Mouse (Mus musculus) heart, embryonic 10.5 days (tissue): ENCODE data around the gene Gm20388. TPM values are rescaled to one million over a fixed set of nuclear protein-coding genes. Genes with fewer than 3 reads are reported as not detected.

ENCODE experiments used
- DNase-seq: peaks from one replicate; pipeline ENCODE4 v3.0.0-alpha.2; 2017; ENCODE audit warnings: low spot score
- H3K27ac ChIP-seq: fragments of 300-500 bp; sonication (generic); 2 replicates; pipeline ENCODE4 v1.5.1; 2016; ENCODE audit warnings: mild to moderate bottlenecking
- H3K27me3 ChIP-seq: fragments of 300-500 bp; sonication (generic); 2 replicates; pipeline ENCODE4 v1.6.1; 2016; ENCODE audit warnings: mild to moderate bottlenecking; ENCODE audit not compliant: poor library complexity, insufficient read depth, severe bottlenecking
- H3K36me3 ChIP-seq: fragments of 300-500 bp; sonication (generic); 2 replicates; pipeline ENCODE4 v1.6.1; 2016; ENCODE audit warnings: mild to moderate bottlenecking, moderate library complexity
- H3K4me1 ChIP-seq: fragments of 300-500 bp; sonication (generic); 2 replicates; pipeline ENCODE4 v1.6.1; 2016; ENCODE audit warnings: mild to moderate bottlenecking
- H3K4me3 ChIP-seq: fragments of 300-500 bp; sonication (generic); 2 replicates; pipeline ENCODE4 v1.5.1; 2016; ENCODE audit warnings: mild to moderate bottlenecking, moderate library complexity
- H3K9me3 ChIP-seq: fragments of 300-500 bp; sonication (generic); 2 replicates; pipeline ENCODE4 v1.6.1; 2016; ENCODE audit warnings: mild to moderate bottlenecking, moderate library complexity
- WGBS: fragments of 180-500 bp; shearing (Covaris S2); methylation state at CpG from one replicate; pipeline ENCODE4 v1.1.7; 2016; 5-methylcytosine and 5-hydroxymethylcytosine counted together
- polyA plus RNA-seq: library from polyadenylated mRNA; unstranded; fragments of >200 nt; fragmentation: Nextera tagmentation; extraction: Ambion mirVana; gene quantifications from 2 replicates; pipeline ENCODE4 v1.2.1, GENCODE M21; 2016

Gene Gm20388
- polyA plus RNA-seq, 1 experiment from 2014 or later, result 4.5 TPM

- WGBS, result 47% methylated on average over 8 of the region's 8 CpGs
Measured at GRCm38 (mm10) chr8:121908378-121909147, 1997.9 kb downstream of the Gm20388 start.

GRCm38 (mm10) chr8:121909148-121909541, 1998.5 kb downstream of the Gm20388 start:
- peaks cover 30% of the 10 kb centered on the region for H3K27me3 ChIP-seq
- DNase-seq, result no peak
- WGBS, result 59% methylated on average over 8 of the region's 8 CpGs

More at GRCm38 (mm10) chr8:121908378-121909147, 1997.9 kb downstream of the Gm20388 start:
- H3K27ac ChIP-seq, result no peak overlapping the region
- H3K36me3 ChIP-seq, result no peaks in the 10 kb centered on the region
- peaks cover 25% of the 10 kb centered on the region for H3K27me3 ChIP-seq
- no peaks in the 10 kb centered on the region for H3K9me3 ChIP-seq
- DNase-seq, result no peak
- H3K4me1 ChIP-seq, result peaks cover 49% of the 10 kb centered on the region
- H3K4me3 ChIP-seq, result peak overlapping the region; percentile 83

GRCm38 (mm10) chr8:121909663-121910062, 1999.0 kb downstream of the Gm20388 start:
- 3% methylated on average over 6 of the region's 6 CpGs for WGBS

More at GRCm38 (mm10) chr8:121909148-121909541, 1998.5 kb downstream of the Gm20388 start:
- Histone ChIP-seq H3K27ac (no peak overlapping the region), H3K4me3 (no peak overlapping the region), H3K36me3 (no peaks in the 10 kb centered on the region), H3K9me3 (no peaks in the 10 kb centered on the region), H3K4me1 (peaks cover 43% of the 10 kb centered on the region)

GRCm38 (mm10) chr8:121911400-121911799, 2000.8 kb downstream of the Gm20388 start:
- H3K27me3 ChIP-seq, result peaks cover 34% of the 10 kb centered on the region
- no peaks in the 10 kb centered on the region for H3K9me3 ChIP-seq
- peaks cover 29% of the 10 kb centered on the region for H3K4me1 ChIP-seq
- H3K36me3 ChIP-seq, result no peaks in the 10 kb centered on the region
- H3K4me3 ChIP-seq, result no peak overlapping the region
- H3K27ac ChIP-seq, result no peak overlapping the region
- no peak for DNase-seq
- WGBS, result 86% methylated on average over 6 of the region's 6 CpGs

More at GRCm38 (mm10) chr8:121909663-121910062, 1999.0 kb downstream of the Gm20388 start:
- Histone ChIP-seq H3K27ac (no peak overlapping the region), H3K9me3 (no peaks in the 10 kb centered on the region), H3K4me1 (peaks cover 39% of the 10 kb centered on the region), H3K36me3 (no peaks in the 10 kb centered on the region), H3K27me3 (peaks cover 34% of the 10 kb centered on the region), H3K4me3 (no peak overlapping the region)
- DNase-seq, result peak; percentile 86

GRCm38 (mm10) chr8:121911987-121912386, 2001.3 kb downstream of the Gm20388 start:
- DNase-seq, result no peak
- peaks cover 34% of the 10 kb centered on the region for H3K27me3 ChIP-seq
- H3K27ac ChIP-seq, result no peak overlapping the region
- WGBS, result 69% methylated on average over 7 of the region's 7 CpGs
- peaks cover 24% of the 10 kb centered on the region for H3K4me1 ChIP-seq
- H3K4me3 ChIP-seq, result no peak overlapping the region
- no peaks in the 10 kb centered on the region for H3K9me3 ChIP-seq
- no peaks in the 10 kb centered on the region for H3K36me3 ChIP-seq

- WGBS, result 70% methylated on average over 3 of the region's 3 CpGs
- DNase-seq, result no peak
- Histone ChIP-seq H3K9me3 (no peaks in the 10 kb centered on the region), H3K4me3 (no peak overlapping the region), H3K4me1 (peaks cover 16% of the 10 kb centered on the region), H3K36me3 (no peaks in the 10 kb centered on the region), H3K27ac (no peak overlapping the region), H3K27me3 (peaks cover 34% of the 10 kb centered on the region)
Measured at GRCm38 (mm10) chr8:121912831-121913230, 2002.2 kb downstream of the Gm20388 start.

- Histone ChIP-seq H3K4me1 (0 out of 2 replicates have a peak, but pooled peaks cover 11% of the 10 kb centered on the region), H3K27ac (no peak overlapping the region), H3K4me3 (no peak overlapping the region), H3K27me3 (peaks cover 30% of the 10 kb centered on the region), H3K36me3 (no peaks in the 10 kb centered on the region), H3K9me3 (no peaks in the 10 kb centered on the region)
- WGBS, result 80% methylated on average over 8 of the region's 8 CpGs
- DNase-seq, result no peak
Measured at GRCm38 (mm10) chr8:121913378-121913777, 2002.7 kb downstream of the Gm20388 start.

GRCm38 (mm10) chr8:121919158-121919557, 2008.5 kb downstream of the Gm20388 start:
- Histone ChIP-seq H3K27me3 (peaks cover 4% of the 10 kb centered on the region), H3K36me3 (no peaks in the 10 kb centered on the region), H3K9me3 (no peaks in the 10 kb centered on the region), H3K4me1 (peaks cover 12% of the 10 kb centered on the region), H3K4me3 (no peak overlapping the region), H3K27ac (no peak overlapping the region)
- no peak for DNase-seq
- WGBS, result 64% methylated on average over 4 of the region's 4 CpGs

GRCm38 (mm10) chr8:121919731-121920130, 2009.1 kb downstream of the Gm20388 start:
- H3K9me3 ChIP-seq, result no peaks in the 10 kb centered on the region
- DNase-seq, result no peak
- WGBS, result 49% methylated on average over 3 of the region's 3 CpGs

GRCm38 (mm10) chr8:121921582-121921981, 2010.9 kb downstream of the Gm20388 start:
- WGBS, result 78% methylated on average over 8 of the region's 8 CpGs
- peaks cover 12% of the 10 kb centered on the region for H3K4me1 ChIP-seq
- peak; percentile 68 for DNase-seq
- peaks cover 1% of the 10 kb centered on the region; the same call in 1 of the 2 replicates for H3K27me3 ChIP-seq
- H3K4me3 ChIP-seq, result no peak overlapping the region
- H3K27ac ChIP-seq, result peak overlapping the region; percentile 38; the same call in 1 of the 2 replicates
- no peaks in the 10 kb centered on the region for H3K36me3 ChIP-seq
- no peaks in the 10 kb centered on the region for H3K9me3 ChIP-seq

More at GRCm38 (mm10) chr8:121919731-121920130, 2009.1 kb downstream of the Gm20388 start:
- no peaks in the 10 kb centered on the region for H3K36me3 ChIP-seq
- H3K4me1 ChIP-seq, result peaks cover 12% of the 10 kb centered on the region
- no peak overlapping the region for H3K4me3 ChIP-seq
- H3K27ac ChIP-seq, result no peak overlapping the region
- no peaks in the 10 kb centered on the region; the same call in 1 of the 2 replicates for H3K27me3 ChIP-seq

- H3K36me3 ChIP-seq, result no peaks in the 10 kb centered on the region
- H3K9me3 ChIP-seq, result no peaks in the 10 kb centered on the region
- 57% methylated on average over 8 of the region's 8 CpGs for WGBS
- H3K27ac ChIP-seq, result peak overlapping the region; percentile 38; the same call in 1 of the 2 replicates
- H3K4me1 ChIP-seq, result peaks cover 12% of the 10 kb centered on the region
- no peak overlapping the region for H3K4me3 ChIP-seq
- H3K27me3 ChIP-seq, result peaks cover 5% of the 10 kb centered on the region; the same call in 1 of the 2 replicates
- DNase-seq, result peak; percentile 74
Measured at GRCm38 (mm10) chr8:121922101-121922500, 2011.5 kb downstream of the Gm20388 start.

GRCm38 (mm10) chr8:121924681-121925080, 2014.0 kb downstream of the Gm20388 start:
- H3K27ac ChIP-seq, result no peak overlapping the region
- no peaks in the 10 kb centered on the region for H3K36me3 ChIP-seq
- no peaks in the 10 kb centered on the region for H3K9me3 ChIP-seq
- WGBS, result 75% methylated on average over 5 of the region's 5 CpGs
- H3K4me3 ChIP-seq, result no peak overlapping the region
- H3K4me1 ChIP-seq, result peaks cover 10% of the 10 kb centered on the region
- peaks cover 5% of the 10 kb centered on the region; the same call in 1 of the 2 replicates for H3K27me3 ChIP-seq
- no peak for DNase-seq

- Histone ChIP-seq H3K36me3 (no peaks in the 10 kb centered on the region), H3K27me3 (peaks cover 5% of the 10 kb centered on the region; the same call in 1 of the 2 replicates), H3K4me3 (no peak overlapping the region), H3K27ac (no peak overlapping the region), H3K9me3 (no peaks in the 10 kb centered on the region), H3K4me1 (peaks cover 5% of the 10 kb centered on the region; the same call in 1 of the 2 replicates)
- DNase-seq, result peak; percentile 91
- 28% methylated on average over 10 of the region's 10 CpGs for WGBS
Measured at GRCm38 (mm10) chr8:121925624-121926023, 2015.0 kb downstream of the Gm20388 start.
